Mouse (Mus musculus): ENCODE results near the gene Hsdl2.
"Not testable (repeated sequence)": the region's sequence is repeated elsewhere in the genome, so short reads cannot be mapped to it uniquely, and the experiment has no call there.

Gene Hsdl2

GRCm38 (mm10) chr4:59581314-59582185 is at the start of gene Hsdl2:
TSS of gene Hsdl2 (plus strand) at chr4:59581563.
- peak; percentile 100 for DNase-seq

DNA sequence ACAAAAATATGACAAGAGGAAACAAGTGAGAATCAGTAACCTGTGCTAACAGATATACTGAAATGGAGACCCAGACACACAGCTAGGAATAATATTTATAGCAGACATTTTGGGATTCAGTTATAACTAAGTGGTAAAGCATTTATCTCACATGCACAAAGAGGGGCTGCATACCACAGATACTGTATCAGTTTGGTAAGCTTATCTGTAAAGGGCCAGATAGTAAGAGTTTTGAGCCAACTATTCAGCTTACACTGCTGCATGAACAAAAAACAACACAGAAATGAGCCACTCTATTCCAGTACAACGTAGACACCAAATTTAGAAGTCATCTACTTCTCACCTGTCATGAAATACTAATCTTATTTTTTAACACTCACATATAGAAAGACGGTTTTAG is 48.1 kb upstream of the Hsdl2 start:
- no peak for DNase-seq

DNA sequence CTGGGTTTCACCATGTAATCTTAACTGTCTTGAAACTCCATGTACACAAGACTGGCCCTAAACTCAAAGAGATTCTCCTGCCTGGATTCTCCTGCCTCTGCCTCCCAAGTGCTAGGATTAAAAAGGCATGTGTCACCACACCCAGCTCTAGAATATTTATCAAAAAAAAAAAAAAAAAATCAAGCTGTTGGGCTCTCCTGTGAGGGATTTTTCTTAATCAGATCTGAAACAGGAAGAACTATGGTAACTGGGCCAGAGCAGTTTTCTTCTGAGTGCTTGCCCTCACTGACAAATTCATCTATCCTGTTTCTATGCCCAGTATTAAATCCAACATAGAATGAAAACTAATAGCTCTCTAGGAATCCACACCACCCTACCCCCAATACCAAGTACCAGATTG is 45.7 kb upstream of the Hsdl2 start:
- DNase-seq: no peak

- DNase-seq: no peak
These were observed 45.1 kb upstream of the Hsdl2 start for GRCm38 (mm10) chr4:59536281-59536680.

DNA sequence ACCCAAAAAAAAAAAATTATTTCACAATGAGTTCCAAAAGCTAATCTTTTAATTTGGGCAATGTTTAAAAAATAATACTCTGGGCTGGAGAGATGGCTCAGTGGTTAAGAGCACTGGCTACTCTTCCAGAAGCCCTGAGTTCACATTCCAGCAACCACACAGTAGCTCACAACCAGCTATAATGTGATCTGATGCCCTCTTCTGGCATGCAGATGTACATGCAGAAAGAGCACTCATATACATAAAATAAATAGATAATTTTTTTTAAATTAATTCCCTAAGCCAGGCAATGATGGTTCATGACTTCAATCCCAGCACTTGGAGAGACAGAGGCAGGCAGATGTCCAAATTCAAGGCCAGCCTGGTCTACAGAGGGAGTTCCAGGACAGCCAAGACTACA is 38.4 kb upstream of the Hsdl2 start:
- no peak for DNase-seq

- DNase-seq: no peak
These were observed 36.7 kb upstream of the Hsdl2 start for GRCm38 (mm10) chr4:59544654-59545053.

DNA sequence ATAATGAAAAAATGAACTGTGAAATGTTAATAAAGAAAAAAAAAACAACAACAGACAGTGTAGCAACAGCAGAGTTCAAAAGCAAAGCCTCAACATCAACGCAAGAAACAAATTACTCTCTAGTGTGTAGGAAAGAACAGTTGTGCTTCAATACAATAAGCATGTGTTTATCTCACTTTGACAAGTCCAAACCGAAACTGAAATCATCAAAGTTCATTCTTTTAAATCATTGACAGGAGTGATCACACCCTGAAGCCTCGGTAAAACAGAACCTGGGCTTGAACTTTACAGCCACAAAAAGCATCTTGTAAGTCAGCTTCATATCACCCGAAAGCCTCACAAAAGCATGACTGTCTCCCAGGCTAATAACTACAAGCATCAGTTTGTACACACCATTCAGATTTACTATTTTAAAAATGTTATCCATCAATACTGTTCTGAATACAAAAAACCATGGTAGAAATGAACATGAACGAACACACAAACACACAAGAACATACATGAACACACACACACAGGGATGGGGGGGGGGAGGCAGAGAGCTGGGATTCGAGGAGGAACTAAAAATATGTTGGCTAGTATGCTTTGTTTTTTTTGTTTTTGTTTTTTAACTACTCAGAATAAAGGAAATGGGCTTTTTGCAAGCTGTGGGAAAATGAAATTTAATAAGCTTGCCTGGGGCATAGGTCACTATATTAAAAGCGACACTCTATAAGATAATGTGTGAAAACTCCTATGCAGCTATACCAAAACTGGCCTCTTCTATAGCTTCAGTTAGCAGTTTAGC is 34.9 kb upstream of the Hsdl2 start:
- DNase-seq: no peak

DNA sequence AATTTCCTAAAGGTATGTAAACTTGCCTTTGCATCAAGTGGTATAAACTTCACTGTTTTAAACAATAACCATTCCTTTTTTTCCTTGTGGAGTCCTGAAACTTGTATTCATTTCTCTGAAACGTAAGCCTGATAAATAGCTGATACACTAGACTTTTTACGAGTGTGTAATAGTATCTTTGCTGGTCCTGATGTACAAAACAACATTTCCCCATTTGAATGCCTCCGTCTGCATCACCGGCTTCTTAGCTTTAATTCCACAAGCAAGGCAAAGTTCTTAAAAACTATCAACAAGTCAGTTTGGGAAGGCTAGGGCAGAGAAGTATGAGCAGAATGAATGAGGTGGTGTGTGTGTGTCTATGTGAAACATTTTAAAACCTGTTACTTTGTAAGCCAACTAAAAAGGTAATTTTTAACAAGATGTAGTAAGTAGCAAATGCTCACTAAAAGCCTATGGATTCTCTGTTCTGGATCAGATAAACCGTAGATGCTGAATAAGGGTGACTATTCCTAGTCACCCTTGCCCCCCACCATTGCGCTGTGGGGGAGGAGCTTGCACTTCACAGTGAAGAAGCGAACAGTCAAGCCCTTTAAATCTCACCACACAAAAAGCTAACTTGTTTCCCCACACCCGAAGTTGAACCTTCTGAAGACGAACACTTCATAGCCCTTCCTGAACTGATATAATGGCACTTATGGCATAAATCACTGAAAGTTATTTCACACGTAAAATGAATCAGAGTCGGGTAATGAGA is 34.0 kb upstream of the Hsdl2 start:
- DNase-seq: peak; percentile 57

DNA sequence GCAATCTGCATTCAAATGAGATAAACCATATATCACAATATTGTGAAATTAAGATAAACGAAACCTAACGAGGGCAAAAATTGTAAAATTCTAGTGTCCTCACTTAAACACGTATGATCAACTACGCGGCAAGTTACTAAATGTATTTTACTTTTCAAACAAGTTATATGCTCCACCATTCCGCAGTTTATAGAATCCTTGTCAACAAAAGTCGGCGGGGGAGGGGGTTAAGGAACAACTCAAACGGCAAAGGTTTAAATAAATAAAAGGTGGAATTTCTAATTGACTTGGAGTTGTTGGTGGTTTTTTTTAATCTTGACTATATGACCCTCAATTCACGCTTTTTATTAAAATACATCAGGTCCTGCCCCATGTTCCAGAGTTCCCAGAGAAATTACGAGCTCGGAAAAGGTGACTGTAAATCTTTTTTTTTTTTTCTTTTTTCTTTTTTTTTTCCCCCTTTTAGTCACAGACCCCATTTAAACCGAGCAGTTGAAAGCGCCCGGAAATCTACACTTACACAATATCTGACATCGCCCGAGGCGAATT is 33.3 kb upstream of the Hsdl2 start:
- DNase-seq: peak; percentile 38

DNA sequence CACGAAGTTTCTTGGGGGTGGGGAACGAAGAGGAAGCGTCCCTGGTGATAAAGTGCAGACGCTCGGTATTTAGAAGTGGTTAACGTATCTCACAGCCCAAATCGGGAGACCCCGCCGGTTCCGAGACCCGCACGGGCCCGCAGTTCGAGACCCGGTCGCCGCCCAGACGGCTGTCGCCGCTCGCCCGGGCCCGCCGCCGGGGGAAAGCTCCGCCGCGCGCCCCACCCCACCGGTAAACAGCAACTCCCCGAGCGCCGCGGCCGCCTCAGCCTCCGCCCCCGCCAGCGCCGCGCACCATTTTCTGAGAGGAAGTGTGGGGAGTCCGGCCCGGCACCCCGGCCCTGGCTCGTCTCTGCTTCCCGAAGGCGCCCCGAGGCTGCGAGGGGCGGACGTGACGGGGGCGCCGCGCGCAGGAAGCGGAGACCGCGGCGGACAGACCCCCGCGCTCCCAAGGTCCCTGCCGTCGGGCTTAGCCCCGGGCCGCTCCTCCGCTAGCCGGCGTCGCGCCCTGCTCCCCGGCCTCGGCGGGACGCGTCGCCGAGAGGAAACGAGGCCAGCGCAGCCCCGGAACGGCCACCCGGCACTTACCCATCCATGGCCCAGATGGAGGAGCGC is 32.7 kb upstream of the Hsdl2 start:
- peak; percentile 58 for DNase-seq

- peak; percentile 98 for DNase-seq
These were observed 32.0 kb upstream of the Hsdl2 start, which contains the start of gene Ptbp3 for GRCm38 (mm10) chr4:59549175-59549976. TSS of gene Ptbp3 (minus strand) at chr4:59549364.

DNA sequence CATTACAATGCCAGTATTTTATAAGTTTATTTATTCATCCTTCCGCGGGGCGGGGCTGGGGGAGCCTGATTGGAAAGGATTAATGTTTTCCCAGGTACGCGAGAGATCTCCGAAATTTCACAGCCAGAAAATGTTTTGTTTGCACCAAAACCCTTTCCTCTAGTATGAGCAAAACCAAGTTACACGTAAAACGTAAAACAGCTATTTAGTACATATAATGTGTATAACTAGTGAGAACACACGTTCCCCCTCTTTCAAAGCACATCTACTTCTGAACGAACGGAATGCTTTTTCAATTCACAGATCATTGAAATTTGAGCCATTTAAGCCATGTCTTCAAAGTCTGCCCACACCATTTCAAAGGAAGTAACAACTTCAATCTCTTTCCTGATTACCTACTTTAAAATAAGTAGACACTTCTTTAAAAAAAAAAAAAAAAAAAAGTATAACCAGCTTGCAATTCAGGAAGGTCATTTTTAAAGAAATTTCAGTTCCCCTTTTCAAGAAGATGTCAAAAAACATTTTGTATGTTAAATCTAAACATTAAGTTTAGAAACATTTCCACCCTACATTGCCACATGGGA is 31.3 kb upstream of the Hsdl2 start:
- DNase-seq: peak; percentile 5

DNA sequence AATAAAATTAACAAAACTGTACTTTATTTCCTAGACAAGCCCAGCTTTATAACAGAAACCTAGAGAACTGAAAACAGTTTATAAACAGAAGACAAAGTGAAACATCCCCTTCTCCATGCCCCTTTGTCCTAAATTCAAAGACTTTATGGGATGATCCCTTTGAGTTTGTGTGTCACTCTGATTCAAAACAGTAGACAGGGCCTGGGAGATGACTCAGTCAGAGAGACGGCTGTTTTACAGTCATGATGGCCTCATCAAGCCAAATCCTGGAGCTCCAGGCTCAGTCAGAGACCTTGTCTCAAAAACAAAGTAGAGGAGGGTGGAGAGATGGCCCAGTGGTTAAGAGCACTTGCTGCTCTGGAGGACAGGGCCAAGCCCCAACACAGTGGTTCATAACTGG is 29.5 kb upstream of the Hsdl2 start:
- DNase-seq: no peak

- DNase-seq: no peak
These were observed 28.5 kb upstream of the Hsdl2 start for GRCm38 (mm10) chr4:59552835-59553234.

DNA sequence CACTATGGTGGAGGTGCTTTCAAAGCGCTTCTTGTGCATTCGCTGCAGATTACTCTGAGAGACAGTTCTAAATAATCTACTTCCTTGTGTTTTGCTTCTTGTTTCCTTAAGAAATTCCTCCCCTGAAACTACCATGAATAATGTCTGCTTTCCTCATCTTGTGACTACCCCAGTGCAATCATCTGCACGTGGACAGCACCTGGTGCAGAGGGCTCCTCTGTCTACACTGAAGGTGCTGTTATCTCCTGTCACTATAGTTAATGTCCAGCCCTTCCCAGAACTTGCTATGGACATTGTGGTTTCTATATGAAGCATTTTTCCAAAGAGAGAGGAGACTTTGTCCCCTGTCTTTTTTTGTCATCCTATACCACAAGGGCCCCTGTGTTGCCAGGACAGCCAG is 27.8 kb upstream of the Hsdl2 start:
- DNase-seq: no peak

DNA sequence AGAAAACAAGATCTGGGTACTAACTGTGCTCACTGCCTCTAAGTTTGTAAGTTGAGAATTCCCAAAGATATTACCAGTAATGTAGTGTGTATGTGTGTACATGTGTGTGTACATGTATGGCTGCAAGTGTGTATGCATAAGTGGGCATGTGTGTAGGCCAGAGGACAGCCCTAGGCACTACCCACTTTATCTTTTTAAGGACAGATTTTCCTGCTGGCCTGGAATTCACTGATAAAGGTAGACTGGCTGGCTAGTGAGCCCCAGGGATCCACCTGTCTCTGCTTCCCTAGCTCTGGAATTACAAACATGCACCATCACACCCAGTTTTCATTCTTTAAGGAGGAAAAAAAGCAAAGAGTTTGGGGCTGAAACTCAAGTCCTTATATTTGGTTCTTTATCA is 26.2 kb upstream of the Hsdl2 start:
- no peak for DNase-seq

- DNase-seq: not testable (repeated sequence)
These were observed 24.0 kb upstream of the Hsdl2 start for GRCm38 (mm10) chr4:59557343-59557742.

DNA sequence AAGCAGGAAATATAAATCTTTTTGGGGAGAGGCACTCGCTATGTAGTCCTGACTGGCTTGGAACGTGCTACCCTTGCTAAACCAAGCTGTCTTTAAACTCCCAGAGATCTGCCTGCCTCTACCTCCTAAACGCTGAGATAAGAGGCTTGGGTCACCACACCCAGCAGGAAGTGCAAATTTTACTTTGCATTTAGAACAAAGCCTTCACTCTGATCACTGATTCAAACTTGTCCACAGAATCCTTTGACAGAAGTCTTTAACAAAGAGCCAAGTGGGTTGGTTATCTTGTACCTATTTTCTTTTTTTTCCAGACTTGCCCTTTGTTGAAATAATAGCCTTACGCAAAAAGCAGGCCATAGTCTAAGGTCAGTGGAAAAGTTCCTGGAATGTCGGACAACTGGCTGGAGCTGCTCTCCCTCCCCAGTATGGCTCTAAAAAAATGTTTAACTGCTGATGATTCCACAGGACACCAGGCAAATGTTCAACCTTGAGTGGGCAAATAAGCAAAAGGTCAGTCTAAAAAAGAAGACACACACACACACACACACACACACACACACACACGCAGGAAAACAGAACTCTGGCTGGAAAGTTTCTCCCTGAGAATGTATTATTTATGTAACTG is 23.2 kb upstream of the Hsdl2 start:
- DNase-seq: no peak

DNA sequence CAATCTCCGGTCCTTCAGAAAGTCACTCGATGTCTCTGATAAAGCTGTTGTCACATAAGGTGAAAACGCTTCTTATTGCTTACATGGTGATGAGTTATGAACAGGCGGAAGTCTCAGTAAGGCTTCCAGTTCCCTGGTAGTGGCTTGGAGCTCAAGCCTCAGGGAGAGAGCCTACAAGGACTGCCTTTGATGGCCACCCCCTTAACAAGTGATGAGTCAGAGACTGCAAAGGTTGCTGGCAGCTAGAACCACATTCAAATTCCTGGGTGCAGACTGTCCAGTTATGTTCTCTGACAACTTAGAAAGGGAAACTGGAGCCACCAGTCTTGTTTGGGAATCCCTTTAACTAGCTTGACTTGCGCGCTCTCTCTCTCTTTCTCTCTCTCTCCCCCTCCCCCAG is 21.2 kb upstream of the Hsdl2 start:
- no peak for DNase-seq

DNA sequence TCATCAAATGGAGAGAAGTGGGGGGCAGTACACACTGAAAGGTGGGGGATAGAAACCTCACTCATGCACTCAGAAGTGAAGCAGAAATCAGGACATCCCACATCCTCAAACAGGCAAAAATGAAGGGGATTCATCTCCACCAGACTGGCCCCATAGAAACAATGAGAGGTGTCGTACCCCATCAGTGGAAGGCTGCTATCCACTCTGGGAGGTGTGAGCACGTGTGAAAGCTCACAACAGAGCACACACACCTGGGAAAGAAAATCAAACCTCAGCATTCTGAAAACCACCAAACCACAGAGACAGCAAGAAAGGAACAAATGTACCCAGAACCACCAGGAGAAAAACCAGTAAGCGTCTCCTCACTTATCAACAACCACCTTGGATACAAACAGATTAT is 17.2 kb upstream of the Hsdl2 start:
- DNase-seq: no peak

Data from embryo, embryonic 11 days (tissue).